Mouse (Mus musculus): ENCODE results near the gene Adam10. TPM values are rescaled to one million over a fixed set of nuclear protein-coding genes. Genes with fewer than 3 reads are reported as not detected.

Gene Adam10
- polyA plus RNA-seq, 1 experiment = 21.7 TPM

DNA sequence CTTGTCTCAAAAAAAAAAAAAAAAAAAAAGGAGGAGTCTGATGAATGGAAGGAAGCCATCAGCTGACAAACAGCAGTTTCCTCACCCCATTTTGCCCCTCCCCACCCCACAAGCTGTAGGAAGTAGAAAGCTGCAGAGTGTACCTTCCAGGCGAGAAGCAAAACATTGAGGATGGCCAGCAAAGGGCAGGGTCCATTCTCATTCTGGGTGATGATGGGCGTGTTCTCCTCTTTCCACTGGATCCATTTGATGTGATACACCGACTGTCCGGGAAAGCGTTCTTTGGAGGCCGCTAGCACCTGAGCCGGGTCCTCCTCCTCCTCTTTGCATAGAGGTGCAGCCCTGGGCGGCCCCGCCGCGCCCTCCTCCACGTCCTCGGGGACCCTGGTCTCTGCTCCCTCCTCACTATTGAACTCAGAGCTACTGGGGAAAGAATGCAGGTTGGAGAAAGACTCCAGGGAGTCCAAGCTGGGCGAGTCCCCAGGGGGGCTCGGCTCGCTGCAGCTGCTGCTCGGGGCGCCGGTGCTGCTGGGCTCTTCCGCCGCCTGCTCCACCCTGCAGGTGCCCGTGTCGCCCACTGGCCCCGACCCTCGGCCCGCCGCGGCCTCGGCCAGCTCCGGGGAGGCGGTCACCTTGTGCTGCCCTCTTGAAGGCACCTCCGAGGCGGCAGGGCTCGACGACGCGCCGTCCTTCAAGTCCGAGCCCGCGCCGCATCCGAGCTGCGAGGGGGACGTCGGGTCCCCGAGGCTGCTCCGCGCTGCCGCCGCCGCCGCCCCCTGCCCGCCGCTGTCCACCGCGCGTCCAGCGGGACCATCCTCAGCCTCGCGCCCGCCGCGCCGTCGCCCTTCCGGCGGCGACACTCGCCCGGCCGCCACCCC is 22.4 kb upstream of the Adam10 start, which contains the start of gene Gm10642:
TSS of gene Gm10642 (plus strand) at position 122 of the 878 bp plus-strand sequence.
- peak; percentile 63 for DNase-seq
- peak within 1 kb of the TSS; percentile 68 for H3K4me3 ChIP-seq (replicated peaks; ENCODE audit: extremely low read depth, low read depth, low read length)
- peaks cover 12% of the 10 kb centered on the region for H3K4me1 ChIP-seq (ENCODE audit: control insufficient read depth, insufficient read depth, low read length)
- under 1% methylated on average over 67 of the region's 72 CpGs for WGBS
- TF ChIP-seq CTCF (IDR thresholded peaks at IDR 0.05; ENCODE audit: insufficient read depth, low read length) (no peak), POLR2A (IDR thresholded peaks at IDR 0.05; ENCODE audit: borderline replicate concordance, extremely low read depth, low read depth, low read length) (peak; percentile 35; the same call in 1 of the 2 replicates)

DNA sequence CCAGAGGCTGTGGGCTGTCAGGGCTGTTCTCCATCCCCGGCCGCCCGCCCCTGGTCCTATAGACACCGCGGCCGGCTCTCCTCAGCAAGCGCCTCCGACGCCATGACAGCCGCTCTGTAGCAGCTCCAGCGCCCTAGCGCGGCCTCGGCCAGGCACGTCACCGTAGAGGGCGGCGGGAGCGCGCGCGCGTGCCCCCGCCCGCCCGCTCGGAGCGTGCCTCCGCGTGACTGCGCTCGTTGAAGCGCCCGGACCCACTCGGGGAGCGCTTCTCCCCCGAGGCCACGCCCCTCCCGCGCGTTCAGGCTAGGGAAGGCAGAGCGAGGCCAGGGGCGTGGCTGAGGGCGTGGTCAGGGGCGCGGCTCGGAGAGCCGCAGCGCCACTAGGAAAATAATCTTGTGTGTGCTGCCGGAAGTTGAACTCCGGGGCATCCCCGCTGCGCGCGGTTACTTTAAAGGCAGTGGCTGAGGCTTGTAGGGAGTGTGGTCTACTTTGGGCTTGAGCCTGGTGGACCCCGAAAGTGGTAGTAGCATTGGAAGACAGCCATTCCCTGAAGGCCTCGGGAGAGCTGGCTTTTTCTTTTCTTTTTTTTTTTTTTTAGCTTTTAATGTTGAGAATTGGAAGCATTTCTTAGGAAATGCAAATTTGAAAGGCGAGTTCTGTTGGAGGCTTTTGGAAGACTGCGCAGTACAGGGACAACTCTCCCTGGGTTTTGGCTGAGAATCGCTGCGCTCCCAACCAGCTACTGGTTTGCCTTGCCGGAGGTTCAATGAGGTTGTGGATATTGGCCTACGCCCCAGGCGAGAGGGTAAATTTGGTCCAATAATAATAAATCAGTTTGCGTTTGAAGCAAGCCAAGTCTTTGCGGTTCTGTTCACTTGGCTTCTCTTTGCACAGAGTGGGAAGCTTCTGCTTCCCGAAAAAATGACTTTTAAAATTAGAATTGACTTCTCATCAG is 21.5 kb upstream of the Adam10 start, which contains the start of gene Mindy2:
TSS of gene Mindy2 (minus strand) at position 162 of the 955 bp plus-strand sequence.
- peak within 1 kb of the TSS; percentile 69 for H3K4me3 ChIP-seq (replicated peaks; ENCODE audit: extremely low read depth, low read depth, low read length)
- peak; percentile 97 for DNase-seq
- WGBS = 2% methylated on average over 67 of the region's 67 CpGs
- peaks cover 12% of the 10 kb centered on the region for H3K4me1 ChIP-seq (ENCODE audit: control insufficient read depth, insufficient read depth, low read length)
- TF ChIP-seq POLR2A (IDR thresholded peaks at IDR 0.05; ENCODE audit: borderline replicate concordance, extremely low read depth, low read depth, low read length) = peak; percentile 82
- TF ChIP-seq CTCF (IDR thresholded peaks at IDR 0.05; ENCODE audit: insufficient read depth, low read length) = no peak

DNA sequence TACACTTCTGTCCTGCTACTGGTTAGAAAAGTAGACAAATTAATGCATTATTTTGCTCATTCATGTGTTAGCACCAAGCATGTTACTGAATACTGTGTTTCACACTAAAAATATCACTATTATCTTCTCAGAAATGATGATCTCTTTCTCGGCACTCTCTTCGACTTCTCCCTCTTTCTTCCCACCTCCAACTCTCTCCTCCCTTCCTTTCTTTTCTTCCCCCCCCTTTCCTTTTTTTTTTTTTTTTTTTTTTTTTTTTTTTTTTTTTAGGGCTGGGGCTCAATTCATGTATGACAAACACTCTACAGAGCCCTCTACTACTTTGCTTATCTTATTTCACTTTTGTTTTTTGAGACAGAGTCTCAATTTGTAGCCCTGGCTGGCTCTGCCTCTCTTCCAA is 20.5 kb upstream of the Adam10 start:
- Histone ChIP-seq H3K4me1 (ENCODE audit: control insufficient read depth, insufficient read depth, low read length) (peaks cover 10% of the 10 kb centered on the region), H3K4me3 (replicated peaks; ENCODE audit: extremely low read depth, low read depth, low read length) (no peak overlapping the region)
- TF ChIP-seq POLR2A (IDR thresholded peaks at IDR 0.05; ENCODE audit: borderline replicate concordance, extremely low read depth, low read depth, low read length) = no peak
- no peak for TF ChIP-seq CTCF (IDR thresholded peaks at IDR 0.05; ENCODE audit: insufficient read depth, low read length)
- no peak for DNase-seq
- 63% methylated on average over 2 of the region's 2 CpGs for WGBS

DNA sequence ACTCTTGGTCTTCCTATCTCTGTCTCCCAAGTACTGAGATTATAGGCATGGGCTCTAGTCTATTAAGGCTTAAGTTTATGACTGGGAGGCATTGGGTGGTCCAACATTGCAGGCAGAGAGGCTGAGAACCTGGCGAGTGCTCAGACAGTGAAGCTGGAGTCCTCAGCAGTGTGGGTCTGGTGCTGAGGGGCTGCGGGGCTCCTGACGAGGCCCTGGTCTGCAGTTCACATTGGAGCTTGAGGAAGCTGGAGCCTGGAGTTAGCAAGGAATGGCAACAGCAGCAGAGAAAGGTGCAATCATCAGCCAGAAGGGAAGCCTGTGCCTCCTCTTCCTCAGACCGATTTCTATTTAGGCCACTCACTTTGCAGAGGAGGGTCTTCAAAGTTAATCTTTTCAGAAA is 13.9 kb upstream of the Adam10 start:
- 91% methylated on average over 4 of the region's 4 CpGs for WGBS
- Histone ChIP-seq H3K4me1 (ENCODE audit: control insufficient read depth, insufficient read depth, low read length) (no peaks in the 10 kb centered on the region), H3K4me3 (replicated peaks; ENCODE audit: extremely low read depth, low read depth, low read length) (no peak overlapping the region)
- TF ChIP-seq CTCF (IDR thresholded peaks at IDR 0.05; ENCODE audit: insufficient read depth, low read length) = no peak
- TF ChIP-seq POLR2A (IDR thresholded peaks at IDR 0.05; ENCODE audit: borderline replicate concordance, extremely low read depth, low read depth, low read length) = no peak
- DNase-seq = no peak

DNA sequence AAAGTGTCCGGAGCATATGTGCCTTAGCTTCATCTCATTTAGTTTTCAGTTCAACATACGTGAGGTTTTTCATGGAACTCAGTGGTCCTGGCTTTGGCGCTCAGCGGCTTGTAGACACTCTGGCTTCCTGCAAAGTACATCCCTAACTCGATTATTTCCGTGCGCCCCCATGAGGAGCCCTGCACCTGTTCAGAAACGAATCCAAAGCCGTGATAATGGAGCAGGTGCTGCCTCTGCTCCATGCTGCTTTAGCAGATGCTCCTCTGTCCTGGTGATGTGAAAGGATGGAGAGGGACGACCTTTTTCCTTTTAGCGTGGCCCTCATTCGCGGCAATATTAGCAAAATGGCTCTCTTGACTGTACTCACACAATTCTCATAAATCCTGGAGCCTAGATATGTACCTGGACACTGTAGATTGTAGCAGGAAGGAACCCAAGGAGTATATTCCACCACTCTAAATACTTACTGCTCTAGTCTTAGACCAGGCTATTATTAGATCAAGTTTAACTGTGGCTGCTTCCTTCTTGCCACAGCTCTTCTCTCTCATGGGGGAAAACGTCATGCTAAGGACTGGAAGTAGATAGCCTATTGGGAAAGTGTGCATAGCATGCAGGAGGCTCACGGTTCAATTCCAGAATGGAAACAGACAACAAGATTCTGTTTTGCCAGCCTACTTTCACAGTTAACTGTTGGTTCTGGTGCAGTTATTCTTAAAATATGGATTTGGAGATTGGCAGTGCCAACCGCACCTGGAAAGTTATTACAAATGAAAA is 13.2 kb upstream of the Adam10 start:
- no peak overlapping the region for H3K4me3 ChIP-seq (replicated peaks; ENCODE audit: extremely low read depth, low read depth, low read length)
- H3K4me1 ChIP-seq (ENCODE audit: control insufficient read depth, insufficient read depth, low read length) = no peaks in the 10 kb centered on the region
- no peak for DNase-seq
- WGBS = 68% methylated on average over 16 of the region's 16 CpGs
- TF ChIP-seq POLR2A (IDR thresholded peaks at IDR 0.05; ENCODE audit: borderline replicate concordance, extremely low read depth, low read depth, low read length) = no peak

DNA sequence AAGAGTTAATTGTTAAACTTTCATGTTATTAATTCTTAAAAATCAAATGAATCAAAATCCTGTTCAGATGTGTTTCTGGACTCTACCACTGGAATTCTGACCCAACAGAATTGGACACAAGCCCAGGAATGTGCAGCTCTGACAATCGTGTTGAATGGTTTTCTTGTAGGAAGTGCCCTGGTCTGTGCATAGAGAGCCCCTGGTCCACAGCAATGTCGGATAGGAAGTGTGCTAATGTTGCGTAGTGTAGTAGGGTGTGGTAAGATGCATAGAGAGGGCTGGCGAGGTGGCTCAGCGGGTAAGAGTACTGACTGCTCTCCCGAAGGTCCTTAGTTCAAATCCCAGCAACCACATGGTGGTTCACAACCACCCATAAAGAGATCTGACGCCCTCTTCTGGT is 12.0 kb upstream of the Adam10 start:
- DNase-seq = no peak
- WGBS = 48% methylated on average over 7 of the region's 7 CpGs
- no peak for TF ChIP-seq CTCF (IDR thresholded peaks at IDR 0.05; ENCODE audit: insufficient read depth, low read length)
- TF ChIP-seq POLR2A (IDR thresholded peaks at IDR 0.05; ENCODE audit: borderline replicate concordance, extremely low read depth, low read depth, low read length) = no peak
- Histone ChIP-seq H3K4me1 (ENCODE audit: control insufficient read depth, insufficient read depth, low read length) (peaks cover 2% of the 10 kb centered on the region; the same call in 1 of the 2 replicates), H3K4me3 (replicated peaks; ENCODE audit: extremely low read depth, low read depth, low read length) (no peak overlapping the region)

DNA sequence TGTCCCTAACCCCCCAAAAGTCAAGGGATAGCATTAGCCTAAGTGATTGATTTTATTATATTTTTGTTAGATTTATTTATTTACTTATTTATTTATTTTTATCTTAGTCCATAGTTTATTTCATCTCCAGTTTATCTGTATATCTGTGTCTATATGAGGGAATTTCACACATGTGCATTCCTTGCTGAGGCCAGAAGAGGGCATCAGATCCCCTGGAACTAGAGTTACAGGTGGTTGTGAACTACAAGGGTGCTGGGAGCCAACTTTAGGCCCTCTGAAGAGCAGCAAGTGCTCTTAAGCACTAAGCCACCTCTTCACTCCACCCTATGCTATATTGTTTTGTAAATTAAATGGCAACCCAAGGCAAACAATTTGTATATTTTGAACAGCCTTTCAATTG is 10.7 kb upstream of the Adam10 start:
- no peak overlapping the region for H3K4me3 ChIP-seq (replicated peaks; ENCODE audit: extremely low read depth, low read depth, low read length)
- TF ChIP-seq CTCF (IDR thresholded peaks at IDR 0.05; ENCODE audit: insufficient read depth, low read length) = no peak
- TF ChIP-seq POLR2A (IDR thresholded peaks at IDR 0.05; ENCODE audit: borderline replicate concordance, extremely low read depth, low read depth, low read length) = no peak
- no peak for DNase-seq
- peaks cover 7% of the 10 kb centered on the region for H3K4me1 ChIP-seq (ENCODE audit: control insufficient read depth, insufficient read depth, low read length)

DNA sequence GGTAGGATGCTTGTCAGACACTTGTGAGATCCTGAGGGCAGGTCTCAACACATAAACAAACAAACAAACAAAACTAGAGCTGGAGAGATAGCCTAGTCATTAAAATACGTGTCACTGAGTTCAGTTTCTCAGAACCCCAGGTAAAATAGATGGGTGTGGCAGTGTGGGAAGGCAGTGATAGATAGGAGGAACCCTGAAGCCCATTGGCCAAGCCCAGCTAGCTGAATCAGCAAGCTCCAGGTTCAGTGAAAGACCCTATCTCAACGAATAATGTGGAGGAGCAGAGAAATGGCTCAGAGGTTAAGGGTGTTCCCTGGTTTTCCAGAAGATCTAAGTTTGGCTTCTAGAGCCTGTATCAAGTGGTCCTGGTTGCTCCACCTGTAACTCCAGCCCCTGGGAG is 9.6 kb upstream of the Adam10 start:
- 56% methylated on average over 2 of the region's 2 CpGs for WGBS

DNA sequence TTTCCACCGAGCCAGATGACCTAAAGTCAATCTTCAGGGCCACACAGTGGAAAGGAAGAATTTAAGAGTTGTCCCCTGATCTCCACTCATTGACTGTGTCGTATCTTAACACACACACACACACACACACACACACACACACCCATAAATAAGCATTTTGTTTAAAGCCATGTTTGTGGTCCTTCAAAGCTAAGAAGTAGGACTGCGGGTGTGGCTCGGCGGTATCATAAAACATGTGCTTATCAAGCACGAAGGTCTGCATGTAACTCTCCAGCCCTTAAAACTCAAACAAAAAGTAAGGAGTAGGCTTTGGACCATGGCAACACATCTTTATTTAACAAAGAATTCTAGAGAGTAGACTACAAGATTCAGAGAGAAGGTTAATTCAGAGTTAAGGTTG is 8.4 kb upstream of the Adam10 start:
- DNase-seq = no peak
- Histone ChIP-seq H3K4me3 (replicated peaks; ENCODE audit: extremely low read depth, low read depth, low read length) (no peak overlapping the region), H3K4me1 (ENCODE audit: control insufficient read depth, insufficient read depth, low read length) (peaks cover 7% of the 10 kb centered on the region)
- TF ChIP-seq POLR2A (IDR thresholded peaks at IDR 0.05; ENCODE audit: borderline replicate concordance, extremely low read depth, low read depth, low read length) (no peak), CTCF (IDR thresholded peaks at IDR 0.05; ENCODE audit: insufficient read depth, low read length) (no peak)
- WGBS = 77% methylated on average over 6 of the region's 6 CpGs

More for the DNA sequence above, 9.6 kb upstream of the Adam10 start:
- no peak for TF ChIP-seq POLR2A (IDR thresholded peaks at IDR 0.05; ENCODE audit: borderline replicate concordance, extremely low read depth, low read depth, low read length)
- no peak for TF ChIP-seq CTCF (IDR thresholded peaks at IDR 0.05; ENCODE audit: insufficient read depth, low read length)
- DNase-seq = no peak
- Histone ChIP-seq H3K4me3 (replicated peaks; ENCODE audit: extremely low read depth, low read depth, low read length) (no peak overlapping the region), H3K4me1 (ENCODE audit: control insufficient read depth, insufficient read depth, low read length) (peaks cover 7% of the 10 kb centered on the region)
